Mouse (Mus musculus) thymus, postnatal 14 days (tissue): Measurements from ENCODE around the gene Vrk3.
A peak's percentile ranks its signal among the peaks of the same experiment; 100 is the strongest.

Experiments
- DNase-seq: peaks from one replicate; pipeline ENCODE4 v3.0.0; 2021

Gene Vrk3

GRCm38 (mm10) chr7:44819863-44820262 lies 71.7 kb downstream of the Vrk3 start:
- peak; percentile 2 for DNase-seq

- DNase-seq: no peak
Observed at GRCm38 (mm10) chr7:44820525-44820924, 72.3 kb downstream of the Vrk3 start.

GRCm38 (mm10) chr7:44821666-44822448 lies 73.6 kb downstream of the Vrk3 start:
- no peak for DNase-seq

- no peak for DNase-seq
Observed at GRCm38 (mm10) chr7:44823409-44823808, 75.2 kb downstream of the Vrk3 start.

GRCm38 (mm10) chr7:44824872-44825271 lies 76.7 kb downstream of the Vrk3 start:
- DNase-seq: peak; percentile 86

- DNase-seq: no peak
Observed at GRCm38 (mm10) chr7:44826771-44827170, 78.6 kb downstream of the Vrk3 start.
